Mouse (Mus musculus) stomach, postnatal 0 days (tissue): ENCODE measurements at regions not wholly inside any gene's neighbourhood (a gene's known extent, or its start where the extent isn't known, plus 50 kb on each side); places are given as distances from the start of the nearest gene placed in this dataset.

Experiments used
- ATAC-seq: fragments of 200-750 bp; cut with Nextera tagmentation; 2 replicates; pipeline ENCODE4 v1.8.0; 2017; ENCODE audit not compliant: low FRiP score, low TSS enrichment
- DNase-seq: peaks from one replicate; pipeline ENCODE4 v3.0.0-alpha.2; 2016; ENCODE audit warnings: low spot score
- H3K27ac ChIP-seq: fragments of 300-500 bp; sonication (generic); replicated peaks from 2 replicates; pipeline ENCODE4 v1.5.1; 2014; ENCODE audit warnings: mild to moderate bottlenecking, control low read depth
- H3K27me3 ChIP-seq: fragments of 300-500 bp; sonication (generic); 2 replicates; pipeline ENCODE4 v1.6.1; 2014; ENCODE audit warnings: low read length; ENCODE audit not compliant: control insufficient read depth, insufficient read depth
- H3K36me3 ChIP-seq: fragments of 300-500 bp; sonication (generic); 2 replicates; pipeline ENCODE4 v1.6.1; 2014; ENCODE audit warnings: low read length, mixed read lengths; ENCODE audit not compliant: control insufficient read depth, insufficient read depth
- H3K4me1 ChIP-seq: fragments of 300-500 bp; sonication (generic); replicated peaks from 2 replicates; pipeline ENCODE4 v1.6.1; 2014; ENCODE audit warnings: antibody characterized with exemption; ENCODE audit not compliant: control insufficient read depth, insufficient read depth
- H3K4me2 ChIP-seq: fragments of 300-500 bp; sonication (generic); replicated peaks from 2 replicates; pipeline ENCODE4 v1.6.1; 2014; ENCODE audit warnings: low read depth, mild to moderate bottlenecking, control low read depth, moderate library complexity
- H3K4me3 ChIP-seq: fragments of 300-500 bp; sonication (generic); 2 replicates; pipeline ENCODE4 v1.5.1; 2014; ENCODE audit warnings: low read depth, low read length, control low read depth
- H3K9ac ChIP-seq: fragments of 300-500 bp; sonication (generic); 2 replicates; pipeline ENCODE4 v1.6.1; 2014; ENCODE audit warnings: mild to moderate bottlenecking, low read length, control low read depth, mixed read lengths
- H3K9me3 ChIP-seq: fragments of 300-500 bp; sonication (generic); 2 replicates; pipeline ENCODE4 v1.6.1; 2016; ENCODE audit warnings: low read length; ENCODE audit not compliant: control insufficient read depth
- CTCF ChIP-seq: IDR thresholded peaks from 2 replicates; pipeline ENCODE4 v1.5.1; 2016; ENCODE audit warnings: antibody characterized with exemption, low read depth, mild to moderate bottlenecking, moderate library complexity
- EP300 ChIP-seq: optimal IDR thresholded peaks from 2 replicates; pipeline ENCODE3; 2016; ENCODE audit warnings: antibody characterized with exemption
- WGBS: fragments of 180-500 bp; shearing (Covaris S2); extraction: QIAGEN DNeasy Blood & Tissue Kit; methylation state at CpG from one replicate; pipeline ENCODE4 v1.1.7; 2014; 5-methylcytosine and 5-hydroxymethylcytosine counted together

GRCm38 (mm10) chr8:79573491-79573890, 65.9 kb upstream of the Otud4 start:
- Histone ChIP-seq H3K27ac (no peak overlapping the region), H3K9me3 (no peaks in the 10 kb centered on the region), H3K36me3 (no peaks in the 10 kb centered on the region), H3K27me3 (no peaks in the 10 kb centered on the region), H3K4me2 (no peak overlapping the region), H3K9ac (no peak overlapping the region), H3K4me1 (no peaks in the 10 kb centered on the region), H3K4me3 (no peak overlapping the region)
- ATAC-seq = no peak
- WGBS = 82% methylated on average over 7 of the region's 7 CpGs
- DNase-seq = no peak
- TF ChIP-seq EP300 (no peak), CTCF (no peak)

GRCm38 (mm10) chr8:79572526-79572925, 66.9 kb upstream of the Otud4 start:
- TF ChIP-seq CTCF = no peak
- no peak for TF ChIP-seq EP300
- DNase-seq (no peak), ATAC-seq (no peak)
- WGBS = 92% methylated on average over 5 of the region's 5 CpGs
- no peak overlapping the region for H3K4me3 ChIP-seq
- H3K9me3 ChIP-seq = no peaks in the 10 kb centered on the region
- H3K36me3 ChIP-seq = no peaks in the 10 kb centered on the region
- no peaks in the 10 kb centered on the region for H3K4me1 ChIP-seq
- H3K27ac ChIP-seq = no peak overlapping the region
- H3K4me2 ChIP-seq = no peak overlapping the region
- H3K27me3 ChIP-seq = no peaks in the 10 kb centered on the region
- H3K9ac ChIP-seq = no peak overlapping the region

- ATAC-seq (no peak), DNase-seq (no peak)
- H3K4me2 ChIP-seq = no peak overlapping the region
- no peak overlapping the region for H3K4me3 ChIP-seq
- H3K9ac ChIP-seq = no peak overlapping the region
- no peak overlapping the region for H3K27ac ChIP-seq
- H3K9me3 ChIP-seq = no peaks in the 10 kb centered on the region
- 87% methylated on average over 6 of the region's 6 CpGs for WGBS
- no peaks in the 10 kb centered on the region for H3K36me3 ChIP-seq
- no peak for TF ChIP-seq CTCF
- TF ChIP-seq EP300 = no peak
- no peaks in the 10 kb centered on the region for H3K4me1 ChIP-seq
- H3K27me3 ChIP-seq = no peaks in the 10 kb centered on the region
These were observed 76.3 kb upstream of the Otud4 start for GRCm38 (mm10) chr8:79563101-79563500.

GRCm38 (mm10) chr8:79562669-79563068, 76.7 kb upstream of the Otud4 start:
- H3K4me2 ChIP-seq = no peak overlapping the region
- DNase-seq (no peak), ATAC-seq (0 out of 2 replicates have a peak, but pooled peaks have one; percentile 24)
- WGBS = 75% methylated on average over 8 of the region's 8 CpGs
- no peaks in the 10 kb centered on the region for H3K9me3 ChIP-seq
- no peak overlapping the region for H3K4me3 ChIP-seq
- no peak overlapping the region for H3K9ac ChIP-seq
- H3K27me3 ChIP-seq = no peaks in the 10 kb centered on the region
- TF ChIP-seq EP300 (no peak), CTCF (peak; percentile 61)
- no peak overlapping the region for H3K27ac ChIP-seq
- no peaks in the 10 kb centered on the region for H3K4me1 ChIP-seq
- H3K36me3 ChIP-seq = no peaks in the 10 kb centered on the region

- no peak overlapping the region for H3K9ac ChIP-seq
- H3K4me3 ChIP-seq = no peak overlapping the region
- WGBS = 27% methylated on average over 11 of the region's 11 CpGs
- H3K4me1 ChIP-seq = no peaks in the 10 kb centered on the region
- H3K27ac ChIP-seq = peak overlapping the region; percentile 65
- ATAC-seq = peak; percentile 89
- DNase-seq = peak; percentile 15
- no peaks in the 10 kb centered on the region for H3K27me3 ChIP-seq
- H3K36me3 ChIP-seq = no peaks in the 10 kb centered on the region
- H3K4me2 ChIP-seq = peak overlapping the region; percentile 36
- H3K9me3 ChIP-seq = no peaks in the 10 kb centered on the region
- TF ChIP-seq CTCF (no peak), EP300 (no peak)
These were observed 77.3 kb upstream of the Otud4 start for GRCm38 (mm10) chr8:79562071-79562581.

GRCm38 (mm10) chr8:79561269-79562063, 78.0 kb upstream of the Otud4 start:
- ATAC-seq (peak; percentile 38; the same call in 1 of the 2 replicates), DNase-seq (no peak)
- Histone ChIP-seq H3K9me3 (no peaks in the 10 kb centered on the region), H3K4me1 (no peaks in the 10 kb centered on the region), H3K4me2 (peak overlapping the region; percentile 36; the same call in 1 of the 2 replicates), H3K4me3 (no peak overlapping the region), H3K36me3 (no peaks in the 10 kb centered on the region), H3K27me3 (no peaks in the 10 kb centered on the region), H3K27ac (peak overlapping the region; percentile 65; the same call in 1 of the 2 replicates), H3K9ac (no peak overlapping the region)
- WGBS = 47% methylated on average over 9 of the region's 9 CpGs
- TF ChIP-seq EP300 (no peak), CTCF (no peak)
